Mouse (Mus musculus): ENCODE results near the gene Clec2i.
"Not testable (repeated sequence)": the region's sequence is repeated elsewhere in the genome, so short reads cannot be mapped to it uniquely, and the experiment has no call there.

Gene Clec2i

GRCm38 (mm10) chr6:128887091-128887790 is at the start of gene Clec2i:
Gene Clec2i (plus strand): TSS chr6:128887588.
- peak; percentile 16 to 35 for DNase-seq (ENCODE audit: low spot score in 2 of 2)

DNA sequence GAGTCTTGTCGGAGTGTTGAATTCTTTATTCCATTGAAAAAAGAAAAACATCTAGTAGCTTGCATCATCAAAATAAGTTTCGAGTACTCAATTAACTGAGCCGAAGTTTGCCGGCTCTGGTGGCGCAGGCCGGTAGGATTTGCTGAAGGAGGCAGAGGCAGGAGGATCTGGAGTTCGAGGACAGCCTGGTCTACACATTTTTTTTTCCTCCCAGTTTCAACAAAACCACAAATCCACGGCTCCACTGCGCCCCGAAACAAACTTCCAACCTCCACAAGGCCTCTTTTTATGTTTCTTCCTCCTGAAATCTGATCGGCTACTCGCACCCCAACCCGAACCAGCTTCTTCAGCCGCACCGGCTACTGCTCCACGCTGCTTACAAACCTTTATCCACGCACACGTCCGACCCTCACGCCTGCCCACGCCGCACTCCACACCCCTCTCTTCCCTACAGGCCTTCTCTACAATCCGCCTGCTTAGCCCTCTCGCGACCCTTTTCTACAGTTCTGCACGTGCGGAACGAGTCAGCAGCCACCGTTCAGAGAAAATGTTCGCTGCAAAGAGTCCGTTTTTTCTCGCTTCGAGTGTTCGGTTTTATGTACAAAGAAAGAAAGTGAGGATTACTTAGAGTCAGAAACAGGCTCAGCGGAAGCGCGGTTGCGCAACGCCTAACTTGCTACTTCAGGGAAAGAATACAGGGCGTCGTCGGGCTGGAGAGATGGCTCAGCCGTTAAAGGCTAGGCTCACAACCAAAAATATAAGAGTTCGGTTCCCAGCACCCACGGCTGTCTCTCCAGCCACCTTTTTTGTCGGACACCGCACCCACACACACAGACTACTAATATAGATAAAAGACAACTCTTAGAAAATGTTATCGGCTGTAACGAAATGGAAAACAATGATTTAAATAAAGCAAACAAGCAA is 48.8 kb upstream of the Clec2i start:
- DNase-seq (ENCODE audit: low spot score in 2 of 2) = peak; percentile 79 to 95

DNA sequence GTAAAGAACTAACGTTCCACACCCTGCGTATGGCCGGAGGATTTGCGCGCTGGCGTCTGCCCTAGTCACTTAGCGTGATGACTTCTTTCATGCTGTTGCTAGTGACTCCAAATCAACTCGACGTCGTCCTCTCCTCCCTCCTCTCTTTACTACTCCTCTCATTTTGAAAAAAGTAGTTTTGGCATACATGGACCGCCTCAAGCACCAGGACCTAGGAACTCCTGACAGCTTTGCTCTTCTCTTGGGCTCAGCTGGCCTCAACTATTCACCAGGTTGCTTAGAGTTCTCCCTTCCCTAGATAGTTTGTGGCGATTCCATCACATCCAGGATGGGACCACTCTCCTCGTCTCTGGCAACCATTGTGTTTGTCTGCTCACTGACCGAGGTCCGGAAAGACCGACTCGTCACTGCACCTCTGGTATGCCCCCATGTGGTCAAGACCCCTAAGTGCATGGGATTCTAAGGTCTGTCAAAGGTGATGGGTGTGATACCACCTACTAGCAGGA is 48.1 kb upstream of the Clec2i start:
- peak; percentile 57 to 83 for DNase-seq (ENCODE audit: low spot score in 2 of 2)

DNA sequence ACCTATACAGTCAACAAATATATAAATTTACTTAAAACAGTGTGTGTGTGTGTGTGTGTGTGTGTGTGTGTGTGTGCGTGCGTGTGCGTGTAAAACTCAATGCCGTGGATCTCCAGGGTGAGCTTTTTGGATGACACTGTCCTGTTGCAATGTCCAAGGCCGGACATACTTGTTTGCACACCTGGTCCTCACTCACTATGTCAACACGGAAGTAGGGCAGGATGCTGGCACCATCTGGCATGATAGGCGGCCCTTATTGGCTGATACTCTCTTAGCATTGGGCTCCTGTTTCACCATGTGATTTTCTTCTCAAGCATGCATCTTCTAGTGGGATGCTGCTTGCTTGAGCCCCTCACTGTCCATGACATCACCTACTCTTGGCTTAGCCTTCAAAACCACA is 47.5 kb upstream of the Clec2i start:
- DNase-seq (ENCODE audit: low spot score in 2 of 2) = no peak

DNA sequence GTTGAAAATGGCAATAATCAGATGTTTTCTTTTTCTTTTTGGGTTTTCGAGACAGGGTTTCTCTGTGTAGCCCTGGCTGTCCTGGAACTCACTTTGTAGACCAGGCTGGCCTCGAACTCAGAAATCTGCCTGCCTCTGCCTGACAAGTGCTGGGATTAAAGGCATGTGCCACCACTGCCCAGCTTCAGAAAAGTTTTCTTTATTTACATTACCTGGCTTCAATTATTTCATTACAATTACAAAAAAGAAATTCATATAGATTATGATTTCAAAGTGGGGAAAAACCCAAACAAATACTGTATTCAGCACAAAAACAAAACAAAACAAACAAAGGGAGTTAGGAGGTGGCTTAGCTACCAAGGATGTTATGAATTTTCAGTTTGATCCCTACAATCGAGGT is 46.7 kb upstream of the Clec2i start:
- not testable (repeated sequence) for DNase-seq (ENCODE audit: low spot score in 2 of 2)

- no peak for DNase-seq (ENCODE audit: low spot score in 2 of 2)
Measured at GRCm38 (mm10) chr6:128841327-128842089, 45.9 kb upstream of the Clec2i start.

DNA sequence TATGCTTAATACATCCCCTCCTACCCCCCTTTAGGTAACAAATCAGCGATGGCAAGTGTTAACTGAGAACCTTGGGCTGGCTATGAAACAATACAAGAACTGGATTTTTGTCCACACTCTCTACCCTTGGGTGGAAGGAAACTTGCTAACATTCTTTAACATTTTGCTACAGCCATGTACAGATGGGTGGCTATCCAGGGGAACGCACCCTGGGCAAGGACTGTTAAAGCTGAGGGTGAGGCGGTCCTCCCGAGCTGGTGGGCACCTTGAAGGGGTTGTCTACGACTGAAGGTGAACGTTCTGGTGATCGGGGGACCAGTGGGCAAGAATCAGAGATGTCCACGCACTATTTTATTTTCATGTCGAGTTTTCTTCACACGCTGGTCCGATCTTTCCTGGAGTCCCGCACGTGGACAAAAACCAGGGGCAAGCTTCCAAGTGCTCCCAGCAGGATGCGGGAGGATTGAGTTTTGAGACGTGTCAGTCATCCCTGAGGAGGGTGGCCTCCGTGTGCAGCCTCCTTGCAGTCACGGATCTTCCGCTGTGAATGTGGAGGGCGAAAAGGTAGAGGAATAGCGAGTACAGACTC is 44.9 kb upstream of the Clec2i start:
- no peak for DNase-seq (ENCODE audit: low spot score in 2 of 2)

- peak; percentile 87 to 96 for DNase-seq (ENCODE audit: low spot score in 2 of 2)
Measured at GRCm38 (mm10) chr6:128842945-128843478, 44.4 kb upstream of the Clec2i start.

- peak in 1 of 2 experiments; percentile 47 for DNase-seq (ENCODE audit: low spot score in 2 of 2)
Measured at GRCm38 (mm10) chr6:128843479-128843992, 43.9 kb upstream of the Clec2i start.

DNA sequence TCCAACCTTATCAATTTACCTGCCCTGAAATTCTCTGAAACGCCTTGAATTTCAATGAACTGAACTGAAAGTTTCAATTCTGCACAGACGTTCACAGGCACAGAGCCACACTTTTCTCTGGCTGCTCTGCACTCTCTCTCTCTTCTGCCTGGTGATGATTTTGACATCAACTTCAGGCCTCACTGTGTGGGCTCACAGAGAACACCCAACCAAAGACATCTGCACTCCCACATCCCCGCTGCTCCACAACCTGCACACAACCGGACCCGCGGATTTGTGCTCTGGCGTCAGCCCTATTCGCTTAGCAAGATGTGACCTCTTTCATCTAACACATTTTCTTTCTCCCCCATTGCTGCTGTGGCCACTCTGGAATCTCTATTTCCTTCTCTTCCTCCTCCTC is 43.3 kb upstream of the Clec2i start:
- no peak for DNase-seq (ENCODE audit: low spot score in 2 of 2)

DNA sequence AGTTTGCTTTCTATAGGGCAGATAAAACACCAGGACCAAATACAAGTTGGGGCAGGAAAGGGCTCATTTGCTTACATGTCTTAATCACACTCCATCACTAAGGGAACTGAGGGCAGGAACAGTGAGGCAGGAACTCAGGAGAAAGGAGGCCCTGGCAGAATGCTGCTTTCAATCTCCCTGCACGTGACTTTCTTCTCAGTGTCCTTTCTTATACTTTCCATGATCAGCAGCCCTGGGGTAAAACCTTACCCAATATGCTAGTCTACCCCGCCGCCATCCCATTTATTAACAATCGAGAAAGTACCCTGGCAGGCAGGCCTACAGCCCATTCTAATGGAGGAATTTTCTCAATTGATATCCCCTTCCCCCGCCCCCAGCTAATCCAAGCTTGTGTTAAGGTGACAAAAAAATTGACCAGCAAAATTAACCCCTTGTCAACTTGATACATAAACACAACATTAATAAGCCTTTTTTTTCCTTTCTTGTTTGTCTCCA is 42.8 kb upstream of the Clec2i start:
- no peak for DNase-seq (ENCODE audit: low spot score in 2 of 2)

GRCm38 (mm10) chr6:128845319-128845979 is 41.9 kb upstream of the Clec2i start:
- peak in 1 of 2 experiments; percentile 90 for DNase-seq (ENCODE audit: low spot score in 2 of 2)

DNA sequence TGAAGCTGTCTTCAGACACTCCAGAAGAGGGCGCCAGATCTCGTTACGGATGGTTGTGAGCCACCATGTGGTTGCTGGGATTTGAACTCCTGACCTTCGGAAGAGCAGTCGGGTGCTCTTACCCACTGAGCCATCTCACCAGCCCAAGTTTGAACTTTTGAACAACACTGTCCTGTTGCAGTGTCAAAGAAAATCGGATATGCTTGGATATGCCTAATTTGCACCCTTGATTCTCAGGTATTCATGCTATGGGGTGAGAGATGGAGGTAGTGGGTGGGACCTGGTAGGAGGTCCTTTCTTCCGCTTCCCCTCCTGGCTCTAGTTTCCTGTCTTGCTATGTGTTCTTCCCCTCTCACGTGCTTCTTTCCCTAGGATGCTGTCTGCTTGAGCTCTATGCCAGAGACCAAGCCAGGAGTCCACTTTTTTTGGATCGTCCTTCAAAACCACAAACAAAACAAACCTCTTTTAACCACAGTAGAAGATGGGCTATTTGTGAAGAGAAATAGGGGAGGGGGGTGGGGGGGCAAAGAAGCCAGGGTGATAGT is 41.3 kb upstream of the Clec2i start:
- DNase-seq (ENCODE audit: low spot score in 2 of 2) = no peak

GRCm38 (mm10) chr6:128847401-128847800 is 40.0 kb upstream of the Clec2i start:
- no peak for DNase-seq (ENCODE audit: low spot score in 2 of 2)

DNA sequence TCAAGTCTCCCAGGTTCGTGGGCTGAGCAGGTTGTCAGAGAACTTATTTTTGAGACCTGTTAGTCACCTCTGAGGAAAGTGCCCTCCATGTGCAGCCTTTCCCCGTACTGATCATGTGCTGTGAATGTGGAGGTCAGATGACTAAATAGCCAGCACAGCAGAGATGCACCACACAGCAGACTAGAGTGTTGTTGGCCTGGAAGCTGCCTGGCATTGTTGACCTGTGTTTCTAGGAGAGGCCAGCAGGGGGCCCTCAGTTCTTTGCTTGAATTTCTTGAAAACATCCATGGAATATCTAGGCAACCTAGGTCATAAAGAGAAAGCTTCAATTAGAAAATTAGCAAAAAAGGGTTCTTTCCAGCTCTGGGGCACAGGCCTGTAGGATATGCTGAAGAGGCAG is 37.5 kb upstream of the Clec2i start:
- peak in 1 of 2 experiments; percentile 53 for DNase-seq (ENCODE audit: low spot score in 2 of 2)

GRCm38 (mm10) chr6:128850671-128851070 is 36.7 kb upstream of the Clec2i start:
- DNase-seq (ENCODE audit: low spot score in 2 of 2) = no peak

DNA sequence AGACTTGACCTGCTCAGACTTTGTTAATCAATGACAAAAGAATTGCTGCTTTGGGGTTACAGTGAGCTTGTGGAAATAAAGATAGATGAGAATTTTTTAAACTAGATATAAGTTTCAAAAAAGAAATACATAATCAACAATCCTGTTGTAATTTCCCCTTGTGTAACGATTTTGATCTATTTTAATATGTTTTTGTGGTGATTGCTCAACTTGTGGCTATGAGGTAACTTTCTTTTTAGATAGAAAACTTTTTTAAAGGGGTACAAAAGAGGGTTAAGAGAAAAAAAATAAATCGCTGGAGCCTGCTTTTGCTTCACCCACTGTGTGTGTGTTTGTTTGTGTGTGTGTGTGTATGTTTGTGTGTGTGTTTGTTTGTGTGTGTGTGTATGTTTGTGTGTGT is 36.2 kb upstream of the Clec2i start:
- DNase-seq (ENCODE audit: low spot score in 2 of 2) = no peak

DNA sequence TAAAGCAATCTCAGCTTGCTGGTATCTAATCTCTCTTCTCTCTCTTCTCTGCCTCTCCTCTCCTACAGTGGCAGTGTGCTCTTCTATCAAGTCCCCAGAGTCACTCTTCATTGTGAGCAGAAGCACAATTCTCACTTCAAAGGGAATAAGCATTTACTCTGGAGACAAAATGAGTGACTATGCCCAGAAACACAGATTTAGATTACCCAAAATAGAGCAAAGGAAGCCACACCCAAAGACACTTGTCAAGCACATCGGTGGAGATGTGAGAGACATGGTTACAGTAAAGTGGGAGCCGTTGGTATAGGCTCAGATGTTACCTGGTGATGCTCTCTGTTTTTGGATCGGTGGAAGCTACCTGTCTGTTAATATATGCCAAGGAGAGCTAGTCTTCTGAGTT is 34.6 kb upstream of the Clec2i start:
- DNase-seq (ENCODE audit: low spot score in 2 of 2) = no peak

DNA sequence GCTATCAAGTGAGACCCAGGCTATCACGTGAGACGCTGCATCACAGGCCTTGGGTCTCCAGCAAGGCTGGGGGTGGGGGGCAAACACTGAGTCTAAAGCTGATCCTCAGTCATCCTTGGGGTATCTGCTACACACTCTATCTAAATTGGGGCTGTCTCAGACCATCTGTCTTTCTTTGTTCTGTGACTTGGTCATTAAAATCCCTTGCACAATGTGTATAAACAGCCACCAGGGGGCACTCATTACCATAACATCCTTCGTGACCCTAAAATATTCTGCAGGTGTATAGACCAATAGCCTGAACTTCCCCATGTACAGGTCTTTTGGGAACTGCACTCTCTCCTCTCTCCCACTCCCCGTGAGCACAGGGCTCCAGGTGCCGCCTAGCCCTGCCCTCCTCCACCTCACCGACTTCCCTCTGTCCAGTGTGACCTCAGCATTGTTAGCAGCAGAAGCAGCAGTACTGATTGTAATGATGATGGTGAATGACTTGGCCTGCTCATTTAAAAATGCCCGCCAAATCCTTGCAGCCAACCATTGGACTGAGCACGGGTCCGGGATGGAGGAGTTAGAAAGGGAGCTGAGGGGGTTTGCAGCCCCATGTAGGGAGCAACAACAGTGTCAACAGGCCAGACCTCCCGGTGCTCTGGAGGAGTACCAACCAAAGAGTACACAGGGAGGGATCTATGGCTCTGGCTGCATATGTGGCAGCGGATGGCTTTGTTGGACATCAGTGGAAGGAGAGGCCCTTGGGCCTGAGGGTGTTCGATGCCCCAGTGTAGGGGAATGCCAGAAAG is 33.2 kb upstream of the Clec2i start:
- DNase-seq (ENCODE audit: low spot score in 2 of 2) = peak in 1 of 2 experiments; percentile 66
